Mouse (Mus musculus) WW6 (cell line): ENCODE results near the gene Atp8b5.

Source experiments
- DNase-seq: peaks from one replicate; pipeline ENCODE4 v3.0.0-alpha.2; 2013; ENCODE audit warnings: low read depth, low spot score

Atp8b5 gene

DNA sequence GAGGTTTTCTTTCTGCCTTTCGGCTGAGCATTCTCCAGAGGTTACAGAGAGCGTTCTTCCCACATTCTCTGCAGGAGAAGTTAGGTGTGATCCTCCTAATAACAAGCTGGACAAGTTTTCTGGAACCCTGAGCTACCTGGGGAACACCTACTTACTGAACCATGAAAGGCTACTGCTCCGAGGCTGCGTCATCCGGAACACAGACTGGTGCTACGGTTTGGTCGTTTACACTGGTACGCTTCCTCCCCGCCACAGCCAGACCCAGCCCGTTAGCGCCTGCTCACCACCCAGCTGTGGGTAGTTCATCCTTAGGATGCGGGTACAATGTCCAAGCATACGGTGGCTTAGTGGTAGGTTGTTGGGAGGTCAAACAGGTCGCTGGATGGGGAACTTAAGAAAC, 55.4 kb downstream of the Atp8b5 start:
- DNase-seq, result no peak

DNA sequence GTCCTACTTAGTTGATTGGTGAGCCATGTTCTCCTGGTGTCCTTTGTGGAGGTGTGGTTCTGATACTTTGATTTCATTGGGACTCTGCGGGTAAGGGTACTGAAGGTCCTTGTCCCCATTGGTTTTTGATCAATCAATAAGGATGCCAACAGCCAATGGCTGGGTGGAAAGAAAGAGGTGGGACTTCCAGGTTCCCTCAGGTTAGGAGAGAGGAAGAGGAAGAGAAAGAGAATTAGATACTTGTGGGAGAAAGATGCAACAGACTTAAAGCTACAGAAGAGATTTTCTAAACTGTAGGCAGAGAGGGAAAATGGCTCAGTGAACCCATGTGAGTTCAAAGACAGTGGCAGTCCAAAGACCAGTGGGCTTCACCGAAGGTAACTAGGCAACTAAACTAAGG, 60.2 kb downstream of the Atp8b5 start:
- no peak for DNase-seq

DNA sequence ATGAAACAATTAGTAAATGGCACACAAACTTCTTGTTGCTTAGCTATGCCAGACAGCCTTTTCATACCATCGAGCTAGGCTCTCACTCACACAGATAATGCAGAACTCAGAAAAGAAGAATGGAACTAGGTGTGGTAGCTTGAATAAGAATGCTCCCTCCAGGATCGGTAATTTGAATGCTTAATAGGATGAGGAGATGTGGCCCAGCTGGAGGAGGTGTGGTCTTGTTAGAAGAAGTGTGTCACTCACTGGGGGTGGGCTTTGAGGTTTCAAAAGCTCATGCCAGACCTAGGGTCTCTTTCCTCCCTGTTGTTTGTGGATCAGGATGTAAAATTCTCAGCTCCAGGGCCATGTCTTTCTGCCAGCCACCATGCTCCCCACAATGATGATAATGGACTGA, 67.8 kb downstream of the Atp8b5 start:
- peak; percentile 53 for DNase-seq

DNA sequence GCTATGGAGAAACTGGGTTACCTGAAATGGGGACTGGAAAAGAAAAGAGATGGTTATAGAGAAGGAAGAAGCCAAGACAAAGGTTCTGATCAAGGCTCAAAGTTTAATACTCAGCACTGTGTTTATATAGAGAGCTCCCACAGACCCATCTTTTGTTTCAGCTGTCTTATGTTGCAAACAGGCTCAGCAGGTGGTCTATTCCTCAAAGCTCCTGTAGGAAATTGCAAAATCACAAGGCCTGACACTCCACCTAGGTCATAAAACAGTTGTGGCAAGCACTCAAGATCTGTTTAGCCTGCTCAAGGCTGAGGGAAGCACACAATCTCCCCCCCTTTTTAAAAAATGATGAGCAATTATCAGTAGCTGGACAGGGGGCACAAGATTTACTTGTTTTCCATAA, 69.2 kb downstream of the Atp8b5 start:
- DNase-seq, result no peak

GRCm38 (mm10) chr4:43340096-43340804, 73.3 kb downstream of the Atp8b5 start:
- no peak for DNase-seq

- no peak for DNase-seq
Observed at GRCm38 (mm10) chr4:43341276-43341891, 74.4 kb downstream of the Atp8b5 start.

DNA sequence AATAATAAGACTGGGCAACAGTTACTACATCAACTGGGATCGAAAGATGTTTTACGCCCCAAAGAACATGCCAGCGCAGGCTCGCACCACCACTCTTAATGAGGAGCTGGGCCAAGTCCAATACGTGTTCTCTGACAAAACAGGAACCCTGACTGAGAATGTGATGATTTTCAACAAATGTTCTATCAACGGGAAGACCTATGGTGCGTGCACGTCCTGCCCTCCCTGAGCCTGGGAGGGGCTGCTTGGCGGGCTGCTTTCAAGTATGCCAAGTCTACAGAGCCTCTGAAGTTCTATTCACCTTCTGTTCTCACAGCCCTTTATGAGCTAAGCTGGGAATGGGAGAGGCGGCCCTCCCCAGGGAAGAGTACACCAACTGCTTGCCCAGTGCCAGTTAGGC, 75.5 kb downstream of the Atp8b5 start:
- no peak for DNase-seq

- DNase-seq, result no peak
Observed at GRCm38 (mm10) chr4:43344932-43345331, 78.0 kb downstream of the Atp8b5 start.

DNA sequence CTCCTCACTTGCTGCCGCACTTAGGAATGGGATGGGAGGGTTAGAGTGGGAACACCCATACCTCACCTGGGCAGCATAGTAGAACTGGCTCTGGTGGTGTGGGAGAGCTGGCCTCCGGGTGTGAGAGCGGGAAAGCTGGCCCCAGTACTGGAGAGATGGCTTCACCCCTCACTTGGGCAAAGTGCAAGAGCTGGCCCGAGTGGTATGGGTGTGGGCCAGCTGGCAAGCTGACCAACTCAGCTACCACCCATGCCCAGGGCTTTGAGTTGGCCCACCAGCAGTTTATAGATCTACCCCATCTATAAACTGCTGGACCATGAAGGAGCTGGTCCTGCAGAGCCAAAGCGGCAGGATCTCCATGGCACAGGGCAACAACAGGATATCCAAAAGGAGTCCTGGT, 82.2 kb downstream of the Atp8b5 start:
- no peak for DNase-seq

GRCm38 (mm10) chr4:43350038-43350560, 83.1 kb downstream of the Atp8b5 start:
- no peak for DNase-seq

- DNase-seq, result no peak
Observed at GRCm38 (mm10) chr4:43353662-43354061, 86.7 kb downstream of the Atp8b5 start.

GRCm38 (mm10) chr4:43364914-43365560, 98.1 kb downstream of the Atp8b5 start:
- DNase-seq, result no peak

- DNase-seq, result no peak
Observed at GRCm38 (mm10) chr4:43367295-43367694, 100.3 kb downstream of the Atp8b5 start.

GRCm38 (mm10) chr4:43367787-43368186, 100.8 kb downstream of the Atp8b5 start:
- DNase-seq, result no peak

DNA sequence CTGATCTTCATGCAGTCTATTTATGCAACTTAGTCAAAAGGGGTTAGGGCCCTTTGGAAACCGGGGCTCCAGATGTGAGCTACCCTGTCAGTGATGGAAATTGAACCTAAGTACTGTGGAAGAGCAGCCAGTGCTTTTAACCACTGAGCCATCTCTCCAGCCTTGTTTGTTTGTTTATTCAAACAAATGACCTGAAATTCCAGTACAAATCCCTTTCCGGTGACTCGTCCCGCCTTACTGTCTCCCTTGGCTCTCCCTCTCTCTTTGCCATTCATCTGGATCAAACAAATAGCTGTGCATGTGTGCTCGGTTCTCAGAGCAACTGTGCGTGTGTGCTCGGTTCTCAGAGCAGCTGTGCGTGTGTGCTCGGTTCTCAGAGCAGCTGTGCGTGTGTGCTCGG, 104.4 kb downstream of the Atp8b5 start:
- no peak for DNase-seq

- no peak for DNase-seq
Observed at GRCm38 (mm10) chr4:43372155-43372554, 105.2 kb downstream of the Atp8b5 start.

- no peak for DNase-seq
Observed at GRCm38 (mm10) chr4:43374266-43374665, 107.3 kb downstream of the Atp8b5 start.

DNA sequence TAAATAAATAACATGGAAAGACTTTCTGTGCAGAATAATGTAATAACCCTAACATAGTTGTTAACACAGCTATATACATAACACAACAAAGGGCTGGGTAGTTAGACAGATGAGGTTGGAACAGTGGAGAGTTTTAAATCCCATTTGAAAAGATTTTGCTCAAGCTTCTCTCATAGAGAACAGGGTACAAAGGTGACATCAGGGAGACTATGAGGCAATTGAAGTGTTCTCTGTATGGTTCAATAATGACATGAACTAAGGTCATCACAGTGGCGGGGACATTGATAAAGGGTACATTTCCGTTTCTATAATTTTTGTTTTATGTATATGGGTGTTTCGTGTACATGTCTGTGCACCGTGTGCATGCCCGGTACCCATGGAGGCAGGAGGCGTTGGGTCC, 112.6 kb downstream of the Atp8b5 start:
- no peak for DNase-seq

DNA sequence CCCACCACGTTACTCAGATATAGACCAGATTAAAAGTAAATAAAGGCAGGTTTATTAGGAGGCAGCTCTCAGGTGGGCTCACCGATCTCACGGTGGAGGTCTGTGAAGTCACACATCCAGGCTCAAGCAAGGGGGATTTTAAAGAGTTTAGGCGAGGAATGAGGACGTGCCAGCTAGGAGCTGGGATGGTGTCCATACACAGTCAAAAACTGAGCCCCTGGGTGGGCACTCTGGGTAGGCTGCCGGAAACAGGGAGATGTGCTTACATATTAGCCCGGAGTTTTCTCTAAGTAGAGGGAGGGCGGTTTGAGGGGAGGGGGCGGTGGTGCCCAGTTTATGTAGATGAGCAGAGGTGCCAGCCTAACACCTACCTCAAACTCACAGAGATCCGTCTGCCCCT, 114.0 kb downstream of the Atp8b5 start:
- DNase-seq, result no peak

- peak; percentile 80 for DNase-seq
Observed at GRCm38 (mm10) chr4:43381408-43382154, 114.6 kb downstream of the Atp8b5 start, which contains the start of gene Rusc2. TSS of gene Rusc2 (plus strand) at chr4:43381979.

DNA sequence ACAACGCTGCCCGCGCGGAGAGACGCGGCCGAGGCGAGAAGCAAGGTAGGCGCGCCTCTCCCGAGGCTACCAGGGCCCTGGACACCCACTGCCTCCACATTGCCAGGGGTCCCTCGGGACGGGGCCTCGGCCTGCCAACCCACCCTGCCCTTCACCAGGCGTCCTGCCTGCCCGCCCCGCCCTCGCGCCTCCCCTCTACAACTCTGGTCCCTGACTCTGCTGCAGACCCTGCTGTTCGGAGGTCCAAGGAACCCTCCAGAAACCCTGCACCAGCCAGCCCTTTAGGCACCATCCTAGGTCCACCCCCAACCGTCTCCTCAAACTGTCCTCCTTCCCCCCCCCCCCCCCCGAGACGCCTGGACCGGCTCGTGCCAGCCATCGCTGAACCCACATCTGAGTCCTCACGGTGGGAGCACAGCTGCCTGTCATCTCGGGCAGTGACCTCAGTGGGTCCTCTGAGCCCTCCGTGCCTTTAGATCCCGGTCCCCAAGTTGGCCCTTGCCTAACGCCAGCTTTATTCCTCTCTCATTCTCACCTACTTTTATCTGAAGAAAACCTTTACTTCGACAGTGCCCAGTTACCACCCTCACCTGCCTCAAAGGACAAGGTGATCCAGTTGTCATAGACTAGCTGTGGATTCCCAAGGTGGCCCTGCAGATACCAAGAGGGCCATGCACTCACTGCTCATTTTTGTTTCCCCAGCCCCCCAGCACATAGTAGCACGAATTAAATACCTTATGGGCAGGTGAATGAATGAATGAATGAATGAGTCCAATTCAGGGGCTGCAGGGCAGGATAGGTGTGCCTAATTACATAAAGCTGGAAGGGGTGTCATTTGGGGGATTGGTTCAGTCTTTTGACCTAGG, 115.4 kb downstream of the Atp8b5 start:
- DNase-seq, result no peak
